Mouse (Mus musculus): Measurements from ENCODE around the gene Polr2b. TPM values are rescaled to one million over a fixed set of nuclear protein-coding genes. Genes with fewer than 3 reads are reported as not detected.
A peak's percentile ranks its signal among the peaks of the same experiment; 100 is the strongest.

Polr2b gene
- polyA plus RNA-seq, 1 experiment from 2014 or later, result 62.5 TPM

DNA sequence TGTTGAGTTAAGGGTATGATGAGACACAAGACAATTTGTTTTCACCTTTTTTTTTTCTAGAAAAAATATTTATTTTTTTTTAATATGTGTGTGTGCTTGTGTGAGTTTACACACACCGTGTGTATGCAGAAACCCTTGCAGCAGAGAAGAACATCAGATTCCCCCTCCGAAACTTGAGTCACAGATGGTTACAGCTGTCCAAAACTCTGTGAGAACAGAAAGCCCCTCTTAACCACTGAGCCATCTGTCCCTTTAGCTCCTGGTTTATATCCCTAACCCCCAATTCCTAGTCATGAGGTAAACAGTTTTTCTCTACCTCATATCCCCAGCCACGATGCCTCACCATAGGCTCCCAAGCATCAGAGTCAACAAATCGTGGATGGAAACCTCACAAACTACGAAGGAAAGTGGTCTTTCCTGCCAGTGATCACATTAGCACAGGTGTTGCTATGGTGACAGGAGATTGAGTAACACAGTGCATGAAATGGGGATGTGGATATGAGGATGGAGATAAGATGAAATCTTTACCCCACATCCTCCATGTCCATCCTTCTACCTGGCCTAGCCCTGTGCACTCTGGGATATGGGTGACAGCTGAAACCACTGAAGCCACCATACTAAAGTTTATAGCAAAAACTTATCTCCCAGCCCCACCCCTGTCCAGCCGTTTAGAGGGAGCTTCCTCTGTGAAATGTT, 76.1 kb downstream of the Polr2b start:
- Histone ChIP-seq H3K4me2 (ENCODE audit: low read length) (no peak overlapping the region), H3K9ac (ENCODE audit: low read depth, low read length) (no peak overlapping the region), H3K4me1 (ENCODE audit: control insufficient read depth, insufficient read depth, low read length) (no peaks in the 10 kb centered on the region), H3K27ac (ENCODE audit: low read length) (no peak overlapping the region), H3K36me3 (ENCODE audit: control insufficient read depth, insufficient read depth, low read length) (no peaks in the 10 kb centered on the region), H3K27me3 (ENCODE audit: control insufficient read depth, insufficient read depth, low read depth, low read length) (no peaks in the 10 kb centered on the region), H3K4me3 (ENCODE audit: low read depth, low read length) (no peak overlapping the region), H3K9me3 (replicated peaks; ENCODE audit: control insufficient read depth, low read length, poor library complexity, severe bottlenecking) (no peaks in the 10 kb centered on the region)
- ATAC-seq, result peak; percentile 51; the same call in 1 of the 2 replicates
- WGBS, result 73% methylated on average over 6 of the region's 6 CpGs

DNA sequence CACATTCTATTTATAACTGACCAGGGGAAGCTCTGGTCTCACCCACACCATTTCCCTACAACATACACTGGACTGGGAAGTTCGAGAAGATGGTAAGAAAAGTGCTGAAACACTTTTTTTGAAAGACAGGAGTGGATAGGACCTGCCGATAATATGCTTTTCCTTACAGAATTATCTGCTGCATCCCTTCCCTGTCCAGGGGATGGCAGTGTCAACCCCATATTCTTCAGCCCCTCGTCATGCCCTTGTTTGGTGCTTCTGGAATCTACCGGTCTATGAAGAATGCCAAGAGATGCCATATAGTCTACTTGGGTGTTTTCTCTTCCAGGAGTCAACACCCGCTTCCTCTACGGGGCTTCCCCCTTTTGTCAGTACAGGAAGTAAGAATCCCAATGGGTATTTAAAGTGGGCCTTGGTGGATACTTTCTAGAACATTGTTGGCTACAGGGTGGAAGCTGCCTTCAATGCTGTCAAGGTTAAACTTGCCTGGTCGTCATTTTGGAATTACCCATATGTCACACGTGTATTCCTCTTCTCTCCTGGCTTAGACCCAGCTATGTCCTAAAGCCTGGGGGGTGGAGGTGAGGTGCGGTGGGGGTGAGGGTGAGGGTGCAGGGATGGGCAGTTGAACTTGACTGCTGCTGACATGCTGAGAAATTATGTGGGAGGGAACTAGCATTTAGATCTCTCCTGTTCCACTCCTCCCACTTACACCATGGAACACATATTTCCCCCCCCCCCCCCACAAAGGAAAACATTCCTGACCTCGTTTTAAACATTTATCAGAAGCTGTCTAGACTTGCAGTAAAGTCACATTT, 76.9 kb downstream of the Polr2b start:
- Histone ChIP-seq H3K27ac (ENCODE audit: low read length) (no peak overlapping the region), H3K36me3 (ENCODE audit: control insufficient read depth, insufficient read depth, low read length) (no peaks in the 10 kb centered on the region), H3K4me1 (ENCODE audit: control insufficient read depth, insufficient read depth, low read length) (no peaks in the 10 kb centered on the region), H3K4me3 (ENCODE audit: low read depth, low read length) (no peak overlapping the region), H3K9ac (ENCODE audit: low read depth, low read length) (no peak overlapping the region), H3K4me2 (ENCODE audit: low read length) (no peak overlapping the region), H3K27me3 (ENCODE audit: control insufficient read depth, insufficient read depth, low read depth, low read length) (no peaks in the 10 kb centered on the region), H3K9me3 (replicated peaks; ENCODE audit: control insufficient read depth, low read length, poor library complexity, severe bottlenecking) (no peaks in the 10 kb centered on the region)
- no peak for ATAC-seq
- 83% methylated on average over 10 of the region's 10 CpGs for WGBS

DNA sequence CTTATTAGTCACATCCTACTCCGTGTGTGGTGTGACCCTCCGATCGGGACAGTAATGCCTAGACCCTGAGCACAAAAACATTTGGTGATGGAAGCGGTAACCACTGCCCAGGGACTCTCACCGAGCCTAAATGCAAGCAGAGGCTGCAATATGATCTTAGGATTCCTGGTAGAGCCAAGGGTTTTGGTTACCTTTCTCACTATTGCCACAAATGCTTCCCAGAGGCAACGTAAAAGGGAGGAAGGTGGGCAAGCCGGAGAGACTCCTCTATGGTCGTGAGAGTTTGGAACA, 77.4 kb downstream of the Polr2b start:
- no peaks in the 10 kb centered on the region for H3K4me1 ChIP-seq (ENCODE audit: control insufficient read depth, insufficient read depth, low read length)
- H3K27me3 ChIP-seq (ENCODE audit: control insufficient read depth, insufficient read depth, low read depth, low read length), result no peaks in the 10 kb centered on the region
- 85% methylated on average over 8 of the region's 8 CpGs for WGBS
- H3K9ac ChIP-seq (ENCODE audit: low read depth, low read length), result no peak overlapping the region
- no peak for ATAC-seq
- no peak overlapping the region for H3K4me3 ChIP-seq (ENCODE audit: low read depth, low read length)
- no peak overlapping the region for H3K4me2 ChIP-seq (ENCODE audit: low read length)
- H3K36me3 ChIP-seq (ENCODE audit: control insufficient read depth, insufficient read depth, low read length), result no peaks in the 10 kb centered on the region
- no peak overlapping the region for H3K27ac ChIP-seq (ENCODE audit: low read length)
- H3K9me3 ChIP-seq (replicated peaks; ENCODE audit: control insufficient read depth, low read length, poor library complexity, severe bottlenecking), result no peaks in the 10 kb centered on the region

DNA sequence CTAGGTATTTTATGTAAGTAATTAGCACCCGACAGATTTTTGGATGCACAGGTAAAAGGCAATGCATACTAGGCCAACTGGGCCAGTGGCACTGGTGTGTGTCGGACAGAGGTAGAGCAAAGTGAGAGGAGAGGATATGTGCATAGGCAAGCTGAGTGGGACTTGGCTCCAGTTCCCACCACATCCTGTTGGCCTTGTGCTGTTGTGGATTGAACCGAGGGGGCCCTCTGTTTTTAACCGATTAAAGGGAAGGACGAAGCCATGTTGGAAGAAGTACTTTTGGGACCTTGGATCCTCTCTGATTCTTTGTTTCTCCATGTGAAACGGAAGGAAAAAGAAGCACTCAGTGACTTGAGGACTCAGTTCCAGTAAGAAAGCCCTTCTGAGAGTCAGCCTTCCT, 78.4 kb downstream of the Polr2b start:
- Histone ChIP-seq H3K36me3 (ENCODE audit: control insufficient read depth, insufficient read depth, low read length) (no peaks in the 10 kb centered on the region), H3K27me3 (ENCODE audit: control insufficient read depth, insufficient read depth, low read depth, low read length) (no peaks in the 10 kb centered on the region), H3K27ac (ENCODE audit: low read length) (no peak overlapping the region), H3K4me3 (ENCODE audit: low read depth, low read length) (no peak overlapping the region), H3K4me2 (ENCODE audit: low read length) (no peak overlapping the region), H3K4me1 (ENCODE audit: control insufficient read depth, insufficient read depth, low read length) (no peaks in the 10 kb centered on the region), H3K9ac (ENCODE audit: low read depth, low read length) (no peak overlapping the region), H3K9me3 (replicated peaks; ENCODE audit: control insufficient read depth, low read length, poor library complexity, severe bottlenecking) (no peaks in the 10 kb centered on the region)
- WGBS, result 93% methylated on average over 6 of the region's 6 CpGs
- no peak for ATAC-seq

DNA sequence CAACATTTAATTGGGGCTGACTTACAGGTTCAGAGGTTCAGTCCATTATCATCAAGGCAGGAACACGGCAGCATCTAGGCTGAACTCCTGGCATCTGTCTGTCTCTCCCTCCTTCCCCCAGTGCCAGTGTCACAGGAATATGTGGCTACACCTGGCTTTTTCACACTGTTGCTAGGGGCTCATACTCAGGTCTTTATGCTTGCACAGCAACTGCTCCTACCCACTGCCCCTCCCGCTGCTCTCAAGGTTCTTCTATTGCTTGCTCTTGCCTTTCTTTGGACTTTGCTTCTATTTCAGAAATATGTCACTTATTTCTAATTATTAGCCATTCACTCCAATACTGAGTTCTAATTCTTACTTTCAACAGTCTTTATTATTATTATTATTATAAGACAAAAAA, 80.3 kb downstream of the Polr2b start:
- Histone ChIP-seq H3K4me3 (ENCODE audit: low read depth, low read length) (no peak overlapping the region), H3K4me1 (ENCODE audit: control insufficient read depth, insufficient read depth, low read length) (peaks cover 7% of the 10 kb centered on the region), H3K36me3 (ENCODE audit: control insufficient read depth, insufficient read depth, low read length) (no peaks in the 10 kb centered on the region), H3K9me3 (replicated peaks; ENCODE audit: control insufficient read depth, low read length, poor library complexity, severe bottlenecking) (no peaks in the 10 kb centered on the region), H3K9ac (ENCODE audit: low read depth, low read length) (no peak overlapping the region), H3K27me3 (ENCODE audit: control insufficient read depth, insufficient read depth, low read depth, low read length) (no peaks in the 10 kb centered on the region), H3K27ac (ENCODE audit: low read length) (no peak overlapping the region), H3K4me2 (ENCODE audit: low read length) (no peak overlapping the region)
- no peak for ATAC-seq
- 89% methylated on average over 2 of the region's 2 CpGs for WGBS

DNA sequence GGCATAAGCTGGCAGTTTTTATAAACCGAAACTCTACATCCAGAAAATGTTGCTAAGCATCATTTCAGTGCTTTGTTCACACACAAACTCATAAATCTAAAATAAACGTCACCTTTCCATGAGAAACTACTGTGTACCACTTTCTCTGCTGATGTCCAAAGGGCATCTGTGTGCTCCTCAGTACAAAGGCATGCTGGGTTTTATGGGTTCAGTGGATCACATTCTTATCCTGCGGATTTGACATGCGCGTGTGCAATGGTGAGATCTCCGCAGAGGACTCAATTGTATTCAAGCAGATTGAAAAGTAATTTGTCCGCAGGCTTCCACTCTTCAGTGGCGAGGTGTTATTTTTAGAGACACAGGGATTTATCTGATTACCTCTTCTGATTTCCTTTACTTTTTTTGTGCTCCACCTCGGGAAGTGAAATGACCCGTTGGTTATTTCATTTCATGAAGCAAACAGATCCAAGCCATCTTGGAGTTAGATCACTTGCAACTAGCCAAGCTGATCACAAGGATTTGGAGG, 83.2 kb downstream of the Polr2b start:
- WGBS, result 80% methylated on average over 10 of the region's 10 CpGs
- Histone ChIP-seq H3K9ac (ENCODE audit: low read depth, low read length) (no peak overlapping the region), H3K4me2 (ENCODE audit: low read length) (no peak overlapping the region), H3K27me3 (ENCODE audit: control insufficient read depth, insufficient read depth, low read depth, low read length) (no peaks in the 10 kb centered on the region), H3K36me3 (ENCODE audit: control insufficient read depth, insufficient read depth, low read length) (no peaks in the 10 kb centered on the region), H3K4me1 (ENCODE audit: control insufficient read depth, insufficient read depth, low read length) (peaks cover 7% of the 10 kb centered on the region), H3K27ac (ENCODE audit: low read length) (no peak overlapping the region), H3K9me3 (replicated peaks; ENCODE audit: control insufficient read depth, low read length, poor library complexity, severe bottlenecking) (no peaks in the 10 kb centered on the region), H3K4me3 (ENCODE audit: low read depth, low read length) (no peak overlapping the region)
- no peak for ATAC-seq

DNA sequence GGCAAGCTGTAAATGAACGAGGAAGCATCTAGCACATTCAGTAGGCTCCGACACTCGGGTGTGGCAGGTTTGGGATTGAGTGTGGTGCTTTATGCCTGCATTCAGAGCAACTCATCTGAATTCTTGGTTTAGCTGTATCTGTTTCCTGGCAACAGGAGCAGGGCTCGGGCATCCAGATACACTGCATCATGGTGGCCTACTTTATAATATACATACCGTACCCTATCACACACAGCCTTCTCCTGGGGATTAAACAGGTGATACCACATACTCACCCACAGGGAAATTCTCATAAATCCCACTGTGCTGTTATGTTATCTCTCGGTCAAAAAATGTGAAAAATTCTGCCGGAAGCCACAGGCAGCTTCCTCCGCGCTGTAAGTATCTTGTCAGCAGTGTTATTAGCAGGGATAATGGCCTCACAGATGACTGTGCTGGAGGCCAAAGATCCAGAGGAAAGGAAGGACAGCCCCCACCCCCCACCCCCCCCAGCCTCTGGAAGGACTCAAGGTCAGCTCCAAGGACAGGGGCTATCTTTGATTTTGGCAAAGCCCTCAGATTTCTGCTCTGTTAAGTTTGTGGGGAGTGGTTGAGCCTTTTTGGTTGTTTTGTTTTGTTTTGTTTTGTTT, 84.2 kb downstream of the Polr2b start:
- Histone ChIP-seq H3K36me3 (ENCODE audit: control insufficient read depth, insufficient read depth, low read length) (no peaks in the 10 kb centered on the region), H3K9me3 (replicated peaks; ENCODE audit: control insufficient read depth, low read length, poor library complexity, severe bottlenecking) (no peaks in the 10 kb centered on the region), H3K4me3 (ENCODE audit: low read depth, low read length) (no peak overlapping the region), H3K9ac (ENCODE audit: low read depth, low read length) (no peak overlapping the region), H3K4me2 (ENCODE audit: low read length) (peak overlapping the region; percentile 4; the same call in 1 of the 2 replicates), H3K27ac (ENCODE audit: low read length) (peak overlapping the region; percentile 48; the same call in 1 of the 2 replicates), H3K4me1 (ENCODE audit: control insufficient read depth, insufficient read depth, low read length) (peaks cover 7% of the 10 kb centered on the region), H3K27me3 (ENCODE audit: control insufficient read depth, insufficient read depth, low read depth, low read length) (no peaks in the 10 kb centered on the region)
- WGBS, result 35% methylated on average over 9 of the region's 9 CpGs
- peak; percentile 79 for ATAC-seq

DNA sequence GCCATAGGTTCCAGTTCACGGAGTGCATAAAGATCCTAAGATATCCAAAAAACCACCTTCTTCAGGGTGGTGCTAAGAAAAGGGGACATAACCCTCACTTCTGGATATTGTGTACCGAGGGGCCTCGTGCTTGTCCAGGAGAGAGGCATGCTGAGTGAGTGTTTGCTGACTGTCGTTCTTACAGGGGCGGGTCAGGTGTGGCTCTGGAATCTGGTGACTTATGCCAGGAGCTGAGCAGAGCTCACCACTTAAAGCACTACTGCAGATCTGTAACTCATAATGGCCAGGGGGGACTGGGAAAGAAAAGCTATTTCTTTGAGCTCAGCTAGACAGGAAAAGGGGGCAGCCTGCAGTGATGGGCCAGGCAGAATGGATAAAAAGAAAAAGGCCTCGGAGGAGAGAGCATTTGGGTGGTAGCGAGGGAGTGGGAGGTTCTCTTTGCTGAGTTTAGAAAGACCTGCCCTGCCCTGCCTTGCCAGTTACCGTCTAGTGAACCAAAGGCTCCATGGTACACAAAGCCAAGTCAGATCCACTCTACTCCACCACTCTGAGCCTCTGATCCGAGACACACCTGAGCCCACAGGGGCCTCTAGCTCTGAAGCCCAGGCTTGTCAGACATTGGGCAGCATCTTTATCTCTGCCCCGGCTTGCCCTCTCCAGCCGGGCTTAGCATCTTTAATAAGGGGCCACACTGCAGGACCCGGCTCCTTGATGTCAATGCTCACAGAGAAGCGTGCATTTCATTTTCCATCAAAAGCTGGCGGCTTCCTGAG, 88.5 kb downstream of the Polr2b start:
- Histone ChIP-seq H3K4me3 (ENCODE audit: low read depth, low read length) (no peak overlapping the region), H3K27me3 (ENCODE audit: control insufficient read depth, insufficient read depth, low read depth, low read length) (no peaks in the 10 kb centered on the region), H3K36me3 (ENCODE audit: control insufficient read depth, insufficient read depth, low read length) (no peaks in the 10 kb centered on the region), H3K9me3 (replicated peaks; ENCODE audit: control insufficient read depth, low read length, poor library complexity, severe bottlenecking) (no peaks in the 10 kb centered on the region), H3K4me1 (ENCODE audit: control insufficient read depth, insufficient read depth, low read length) (peaks cover 7% of the 10 kb centered on the region), H3K27ac (ENCODE audit: low read length) (no peak overlapping the region), H3K9ac (ENCODE audit: low read depth, low read length) (no peak overlapping the region), H3K4me2 (ENCODE audit: low read length) (no peak overlapping the region)
- peak; percentile 43; the same call in 1 of the 2 replicates for ATAC-seq
- 53% methylated on average over 14 of the region's 14 CpGs for WGBS

All from midbrain, embryonic 16.5 days (tissue).